Mouse (Mus musculus): ENCODE results near the gene Clec12a. TPM values are rescaled to one million over a fixed set of nuclear protein-coding genes. Genes with fewer than 3 reads are reported as not detected.

Gene Clec12a
- 2.3 and 6.0 TPM in 2 replicates for polyA plus RNA-seq (2012; rRNA removed; ENCODE audit: low replicate concordance)

GRCm38 (mm10) chr6:129342391-129342790 lies at the start of gene Clec12a:
Gene Clec12a, plus strand, starts transcription at chr6:129342691.

GRCm38 (mm10) chr6:129331610-129332009 lies 10.9 kb upstream of the Clec12a start, which contains the start of gene 4922502D21Rik:
Gene 4922502D21Rik, minus strand, starts transcription at chr6:129331796.

GRCm38 (mm10) chr6:129385774-129386173 lies 43.3 kb downstream of the Clec12a start, which contains the start of gene Clec12b:
Gene Clec12b, minus strand, starts transcription at chr6:129385874.

GRCm38 (mm10) chr6:129396997-129397396 lies 54.5 kb downstream of the Clec12a start, which contains the start of gene Clec1b:
Gene Clec1b, plus strand, starts transcription at chr6:129397297.

GRCm38 (mm10) chr6:129408562-129408961 lies 66.1 kb downstream of the Clec12a start, which contains the start of gene Clec9a:
Gene Clec9a, plus strand, starts transcription at chr6:129408862.

Other genes with a start within 250 kb of the Clec12a start
- 0.14 TPM in 1 of 2 replicates, not detected in the other for gene Clec2e, start 241.8 kb upstream of the Clec12a start, polyA plus RNA-seq (2012; rRNA removed; ENCODE audit: low replicate concordance)
- gene Clec2d, start 162.1 kb upstream of the Clec12a start, polyA plus RNA-seq (2012; rRNA removed; ENCODE audit: low replicate concordance): 63.7 and 107 TPM in 2 replicates
- 3.3 and 5.4 TPM in 2 replicates for gene Cd69, start 67.3 kb upstream of the Clec12a start, polyA plus RNA-seq (2012; rRNA removed; ENCODE audit: low replicate concordance)
- gene 4922502D21Rik, start 10.9 kb upstream of the Clec12a start, polyA plus RNA-seq (2012; rRNA removed; ENCODE audit: low replicate concordance): 0.11 TPM in 1 of 2 replicates, not detected in the other
- 0.24 TPM in 1 of 2 replicates, not detected in the other for gene Clec12b, start 43.2 kb downstream of the Clec12a start, polyA plus RNA-seq (2012; rRNA removed; ENCODE audit: low replicate concordance)
- gene Clec1b, start 54.6 kb downstream of the Clec12a start, polyA plus RNA-seq (2012; rRNA removed; ENCODE audit: low replicate concordance): 0.17 and 0.33 TPM in 2 replicates
- 2.1 and 3.8 TPM in 2 replicates for gene Clec9a, start 66.2 kb downstream of the Clec12a start, polyA plus RNA-seq (2012; rRNA removed; ENCODE audit: low replicate concordance)
- 1.9 and 3.4 TPM in 2 replicates for gene Clec1a, start 109.3 kb downstream of the Clec12a start, polyA plus RNA-seq (2012; rRNA removed; ENCODE audit: low replicate concordance)
- gene Olr1, start 164.5 kb downstream of the Clec12a start, polyA plus RNA-seq (2012; rRNA removed; ENCODE audit: low replicate concordance): 0.05 and 0.17 TPM in 2 replicates
- not detected in 2 replicates for gene Tmem52b, start 169.9 kb downstream of the Clec12a start, polyA plus RNA-seq (2012; rRNA removed; ENCODE audit: low replicate concordance)
- 58.2 and 73.7 TPM in 2 replicates for gene Gabarapl1, start 190.5 kb downstream of the Clec12a start, polyA plus RNA-seq (2012; rRNA removed; ENCODE audit: low replicate concordance)
- gene Klre1, start 235.2 kb downstream of the Clec12a start, polyA plus RNA-seq (2012; rRNA removed; ENCODE audit: low replicate concordance): 0.37 and 0.92 TPM in 2 replicates
- gene Klrd1, start 249.1 kb downstream of the Clec12a start, polyA plus RNA-seq (2012; rRNA removed; ENCODE audit: low replicate concordance): 0.81 and 2.4 TPM in 2 replicates

Measured in mammary gland, adult 2 months (tissue).